Mouse (Mus musculus) neural tube, embryonic 11.5 days (tissue): ENCODE measurements at regions not wholly inside any gene's neighbourhood (a gene's known extent, or its start where the extent isn't known, plus 50 kb on each side); places are given as distances from the start of the nearest gene placed in this dataset.

Experiments used
- ATAC-seq: fragments of 200-750 bp; cut with Nextera tagmentation; 2 replicates; pipeline ENCODE4 v1.8.0; 2017; ENCODE audit warnings: moderate number of reproducible peaks, mild to moderate bottlenecking, moderate TSS enrichment, moderate library complexity; ENCODE audit not compliant: insufficient read depth, low FRiP score, low TSS enrichment
- DNase-seq: peaks from one replicate; pipeline ENCODE4 v3.0.0-alpha.2; 2015; ENCODE audit warnings: low spot score
- H3K27ac ChIP-seq: fragments of 300-500 bp; sonication (generic); 2 replicates; pipeline ENCODE4 v1.5.1; 2014; ENCODE audit warnings: low read depth, mild to moderate bottlenecking, low read length
- H3K27me3 ChIP-seq: fragments of 300-500 bp; sonication (generic); 2 replicates; pipeline ENCODE4 v1.6.1; 2014; ENCODE audit warnings: mild to moderate bottlenecking, low read length, mixed read lengths; ENCODE audit not compliant: control insufficient read depth, insufficient read depth
- H3K36me3 ChIP-seq: fragments of 300-500 bp; sonication (generic); 2 replicates; pipeline ENCODE4 v1.6.1; 2014; ENCODE audit warnings: mild to moderate bottlenecking, low read length, moderate library complexity, mixed read lengths; ENCODE audit not compliant: control insufficient read depth, insufficient read depth
- H3K4me1 ChIP-seq: fragments of 300-500 bp; sonication (generic); 2 replicates; pipeline ENCODE4 v1.6.1; 2014; ENCODE audit warnings: low read length, mixed read lengths; ENCODE audit not compliant: control insufficient read depth, insufficient read depth
- H3K4me2 ChIP-seq: fragments of 300-500 bp; sonication (generic); 2 replicates; pipeline ENCODE4 v1.6.1; 2014; ENCODE audit warnings: low read depth, mild to moderate bottlenecking, moderate library complexity
- H3K4me3 ChIP-seq: fragments of 300-500 bp; sonication (generic); 2 replicates; pipeline ENCODE4 v1.5.1; 2014; ENCODE audit warnings: low read depth, low read length
- H3K9ac ChIP-seq: fragments of 300-500 bp; sonication (generic); 2 replicates; pipeline ENCODE4 v1.6.1; 2014; ENCODE audit warnings: mild to moderate bottlenecking, low read length
- H3K9me3 ChIP-seq: fragments of 300-500 bp; sonication (generic); 2 replicates; pipeline ENCODE4 v1.6.1; 2016; ENCODE audit warnings: low read length; ENCODE audit not compliant: control insufficient read depth
- WGBS: fragments of 180-500 bp; shearing (Covaris S2); extraction: QIAGEN DNeasy Blood & Tissue Kit; methylation state at CpG from one replicate; pipeline ENCODE4 v1.1.7; 2014; 5-methylcytosine and 5-hydroxymethylcytosine counted together

DNA sequence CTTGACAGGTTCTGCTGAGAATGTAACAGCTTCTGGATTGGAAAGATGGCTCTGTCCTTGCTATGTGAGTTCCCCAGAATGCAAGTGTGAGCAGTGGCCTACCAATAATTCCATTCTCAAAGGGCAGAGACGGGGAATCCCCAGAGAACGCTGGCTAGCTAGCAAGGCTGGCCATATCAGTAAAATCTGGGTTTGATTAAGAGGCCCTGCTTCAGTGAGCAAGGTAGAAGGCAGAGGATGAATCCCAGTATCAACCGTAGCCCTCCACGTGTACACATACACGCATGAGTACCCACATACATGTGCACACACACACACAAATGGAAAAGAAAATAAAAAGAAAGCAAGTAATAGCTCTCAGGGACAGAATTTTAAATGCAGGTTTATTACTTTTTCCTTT lies 55.3 kb downstream of the Tril start:
- H3K27ac ChIP-seq, result no peak overlapping the region
- no peak overlapping the region for H3K9ac ChIP-seq
- 80% methylated on average over 5 of the region's 5 CpGs for WGBS
- no peaks in the 10 kb centered on the region for H3K9me3 ChIP-seq
- H3K36me3 ChIP-seq, result no peaks in the 10 kb centered on the region
- ATAC-seq (no peak), DNase-seq (no peak)
- H3K4me2 ChIP-seq, result no peak overlapping the region
- no peaks in the 10 kb centered on the region for H3K27me3 ChIP-seq
- no peak overlapping the region for H3K4me3 ChIP-seq
- H3K4me1 ChIP-seq, result peaks cover 6% of the 10 kb centered on the region; the same call in 1 of the 2 replicates

DNA sequence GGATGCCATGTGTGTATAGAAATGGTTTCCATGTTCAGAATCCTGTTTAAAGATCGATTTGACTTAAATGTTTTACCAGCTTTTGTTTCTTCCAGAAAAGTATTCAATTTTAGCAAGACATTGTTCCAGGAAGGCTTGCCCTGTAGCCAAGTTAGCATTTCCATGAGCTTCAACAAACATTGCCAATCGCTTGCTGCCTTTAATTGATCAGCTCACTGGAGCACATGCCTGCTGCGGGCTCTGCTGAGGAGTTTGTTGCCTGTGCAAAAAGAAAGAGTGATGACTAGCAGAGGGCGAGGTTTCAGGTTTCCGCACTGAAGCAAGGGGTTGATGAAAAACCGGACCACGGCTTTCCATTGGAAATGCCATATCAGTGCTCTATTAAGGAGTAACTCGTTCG lies 58.0 kb downstream of the Tril start:
- WGBS, result 68% methylated on average over 9 of the region's 9 CpGs
- DNase-seq, result no peak
- no peaks in the 10 kb centered on the region for H3K27me3 ChIP-seq

DNA sequence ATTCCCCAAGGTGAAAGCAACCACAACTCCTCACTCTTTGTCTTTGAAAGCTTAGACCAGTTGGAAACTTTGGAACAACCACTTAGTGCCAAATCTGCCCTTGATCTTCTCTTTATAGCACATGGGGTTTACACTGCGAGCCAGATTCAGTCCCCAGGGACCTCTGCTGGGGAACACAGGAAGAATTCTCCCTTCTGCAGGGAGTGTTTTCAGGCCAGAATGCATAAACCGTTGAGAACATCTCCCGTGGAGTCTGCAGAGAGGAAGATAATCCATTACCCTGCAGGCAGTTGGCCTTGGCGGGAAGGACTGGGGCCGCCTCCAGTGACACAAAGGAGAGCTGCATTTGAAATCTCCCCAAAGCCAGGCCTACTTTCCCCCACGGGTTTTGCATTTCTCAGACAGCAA lies 60.0 kb downstream of the Tril start:
- no peak overlapping the region for H3K4me3 ChIP-seq
- no peaks in the 10 kb centered on the region for H3K27me3 ChIP-seq
- peak overlapping the region; percentile 35; the same call in 1 of the 2 replicates for H3K27ac ChIP-seq
- no peaks in the 10 kb centered on the region for H3K9me3 ChIP-seq
- DNase-seq (peak; percentile 43), ATAC-seq (no peak)
- no peaks in the 10 kb centered on the region for H3K36me3 ChIP-seq
- 7% methylated on average over 6 of the region's 6 CpGs for WGBS
- no peak overlapping the region for H3K9ac ChIP-seq
- H3K4me2 ChIP-seq, result no peak overlapping the region
- peaks cover 6% of the 10 kb centered on the region; the same call in 1 of the 2 replicates for H3K4me1 ChIP-seq

More for the DNA sequence above, 58.0 kb downstream of the Tril start:
- H3K36me3 ChIP-seq, result no peaks in the 10 kb centered on the region
- H3K4me1 ChIP-seq, result peaks cover 6% of the 10 kb centered on the region; the same call in 1 of the 2 replicates
- H3K9ac ChIP-seq, result no peak overlapping the region
- no peak overlapping the region for H3K27ac ChIP-seq
- ATAC-seq, result no peak
- no peak overlapping the region for H3K4me2 ChIP-seq
- H3K9me3 ChIP-seq, result no peaks in the 10 kb centered on the region
- no peak overlapping the region for H3K4me3 ChIP-seq

DNA sequence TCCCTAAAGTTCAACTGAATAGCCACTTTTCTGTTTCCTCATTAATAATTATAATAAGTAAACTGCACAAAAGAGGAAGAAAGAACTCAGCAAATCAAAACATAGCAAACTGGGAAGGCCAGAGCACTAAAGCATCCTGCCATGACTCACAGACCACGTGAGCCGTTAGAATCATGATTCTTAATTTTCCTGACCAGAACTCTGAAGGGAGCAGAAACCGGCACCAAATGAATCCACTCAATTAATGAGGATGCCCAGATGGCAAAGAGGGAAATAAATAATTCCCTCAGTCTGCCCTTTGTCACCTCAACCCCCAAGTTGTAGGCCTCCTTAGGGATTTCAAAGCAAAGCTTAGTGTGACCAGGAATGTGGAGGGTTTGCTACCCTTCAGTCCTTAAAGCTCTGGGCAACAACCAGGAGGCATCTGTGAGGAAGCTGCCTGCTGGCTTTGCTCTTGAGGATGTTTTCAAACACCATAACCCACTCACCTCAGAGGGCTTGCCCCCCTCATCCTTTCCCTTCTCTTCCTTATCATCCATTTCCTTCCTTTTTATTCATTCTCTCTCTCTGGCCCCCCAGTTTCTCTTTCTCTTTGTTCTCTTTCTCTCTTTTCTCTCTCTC lies 60.8 kb downstream of the Tril start:
- H3K36me3 ChIP-seq, result no peaks in the 10 kb centered on the region
- no peak overlapping the region for H3K4me3 ChIP-seq
- 41% methylated on average over 3 of the region's 3 CpGs for WGBS
- no peak overlapping the region for H3K4me2 ChIP-seq
- H3K27ac ChIP-seq, result no peak overlapping the region
- no peaks in the 10 kb centered on the region for H3K27me3 ChIP-seq
- peaks cover 6% of the 10 kb centered on the region; the same call in 1 of the 2 replicates for H3K4me1 ChIP-seq
- H3K9ac ChIP-seq, result no peak overlapping the region
- H3K9me3 ChIP-seq, result no peaks in the 10 kb centered on the region
- no peak for ATAC-seq
- peak; percentile 14 for DNase-seq

- Histone ChIP-seq H3K9ac (no peak overlapping the region), H3K27me3 (no peaks in the 10 kb centered on the region), H3K4me2 (no peak overlapping the region), H3K4me1 (no peaks in the 10 kb centered on the region), H3K27ac (no peak overlapping the region), H3K9me3 (no peaks in the 10 kb centered on the region), H3K36me3 (no peaks in the 10 kb centered on the region), H3K4me3 (no peak overlapping the region)
- WGBS, result 89% methylated on average over 3 of the region's 3 CpGs
- ATAC-seq (no peak), DNase-seq (no peak)
These were observed 66.3 kb downstream of the Tril start for GRCm38 (mm10) chr6:53754366-53754765.

DNA sequence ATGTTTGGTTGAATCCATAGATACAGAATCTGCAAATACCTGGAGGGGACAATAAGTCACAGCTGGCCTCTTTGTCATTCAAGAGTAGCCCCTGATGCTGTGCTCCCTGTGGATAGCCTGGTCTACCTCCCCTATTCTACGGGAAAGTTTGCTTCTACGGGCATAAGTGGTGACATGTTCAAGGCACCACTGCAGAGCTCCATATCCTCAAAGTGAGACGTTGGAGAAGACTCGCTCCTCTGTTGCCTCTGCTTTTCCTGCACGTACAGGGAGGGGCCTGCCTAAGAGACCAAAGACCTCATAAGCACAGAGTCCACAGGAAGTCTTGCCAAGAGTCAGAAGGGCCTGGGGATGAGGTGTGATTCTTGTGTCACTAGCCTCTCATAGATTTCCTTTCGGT lies 70.1 kb downstream of the Tril start:
- H3K27ac ChIP-seq, result no peak overlapping the region
- H3K36me3 ChIP-seq, result no peaks in the 10 kb centered on the region
- H3K4me1 ChIP-seq, result no peaks in the 10 kb centered on the region
- no peak overlapping the region for H3K4me2 ChIP-seq
- no peaks in the 10 kb centered on the region for H3K9me3 ChIP-seq
- DNase-seq, result no peak
- 87% methylated on average over 6 of the region's 6 CpGs for WGBS
- H3K9ac ChIP-seq, result no peak overlapping the region
- no peak for ATAC-seq
- no peak overlapping the region for H3K4me3 ChIP-seq
- H3K27me3 ChIP-seq, result no peaks in the 10 kb centered on the region
